Mouse (Mus musculus): ENCODE measurements at regions not wholly inside any gene's neighbourhood (a gene's known extent, or its start where the extent isn't known, plus 50 kb on each side); places are given as distances from the start of the nearest gene placed in this dataset.

GRCm38 (mm10) chr8:28117997-28118778 is 670.7 kb downstream of the Poteg start:
- no peak overlapping the region for H3K4me3 ChIP-seq
- H3K27ac ChIP-seq (replicated peaks), result peak overlapping the region; percentile 35; the same call in 1 of the 2 replicates
- ATAC-seq (ENCODE audit: low FRiP score, low read depth), result no peak
- no peaks in the 10 kb centered on the region for H3K36me3 ChIP-seq
- no peaks in the 10 kb centered on the region for H3K9me3 ChIP-seq
- 33% methylated on average over 7 of the region's 7 CpGs for WGBS
- no peak overlapping the region for H3K4me2 ChIP-seq
- no peak overlapping the region for H3K9ac ChIP-seq
- H3K4me1 ChIP-seq (replicated peaks), result peaks cover 9% of the 10 kb centered on the region
- H3K27me3 ChIP-seq, result no peaks in the 10 kb centered on the region

- ATAC-seq (ENCODE audit: low FRiP score, low read depth), result no peak
- H3K27me3 ChIP-seq, result no peaks in the 10 kb centered on the region
- no peaks in the 10 kb centered on the region for H3K9me3 ChIP-seq
- no peak overlapping the region for H3K4me2 ChIP-seq
- H3K36me3 ChIP-seq, result no peaks in the 10 kb centered on the region
- no peak overlapping the region for H3K27ac ChIP-seq (replicated peaks)
- no peak overlapping the region for H3K4me3 ChIP-seq
- H3K4me1 ChIP-seq (replicated peaks), result no peaks in the 10 kb centered on the region
- no peak overlapping the region for H3K9ac ChIP-seq
- 74% methylated on average over 3 of the region's 3 CpGs for WGBS
Observed at GRCm38 (mm10) chr8:28125021-28125420, 677.6 kb downstream of the Poteg start.

- Histone ChIP-seq H3K9ac (no peak overlapping the region), H3K4me2 (no peak overlapping the region), H3K4me3 (no peak overlapping the region), H3K36me3 (no peaks in the 10 kb centered on the region), H3K27me3 (no peaks in the 10 kb centered on the region), H3K4me1 (replicated peaks) (no peaks in the 10 kb centered on the region), H3K9me3 (no peaks in the 10 kb centered on the region), H3K27ac (replicated peaks) (no peak overlapping the region)
- WGBS, result 25% methylated on average over 3 of the region's 3 CpGs
- ATAC-seq (ENCODE audit: low FRiP score, low read depth), result no peak
Observed at GRCm38 (mm10) chr8:28141916-28142315, 694.4 kb downstream of the Poteg start.

DNA sequence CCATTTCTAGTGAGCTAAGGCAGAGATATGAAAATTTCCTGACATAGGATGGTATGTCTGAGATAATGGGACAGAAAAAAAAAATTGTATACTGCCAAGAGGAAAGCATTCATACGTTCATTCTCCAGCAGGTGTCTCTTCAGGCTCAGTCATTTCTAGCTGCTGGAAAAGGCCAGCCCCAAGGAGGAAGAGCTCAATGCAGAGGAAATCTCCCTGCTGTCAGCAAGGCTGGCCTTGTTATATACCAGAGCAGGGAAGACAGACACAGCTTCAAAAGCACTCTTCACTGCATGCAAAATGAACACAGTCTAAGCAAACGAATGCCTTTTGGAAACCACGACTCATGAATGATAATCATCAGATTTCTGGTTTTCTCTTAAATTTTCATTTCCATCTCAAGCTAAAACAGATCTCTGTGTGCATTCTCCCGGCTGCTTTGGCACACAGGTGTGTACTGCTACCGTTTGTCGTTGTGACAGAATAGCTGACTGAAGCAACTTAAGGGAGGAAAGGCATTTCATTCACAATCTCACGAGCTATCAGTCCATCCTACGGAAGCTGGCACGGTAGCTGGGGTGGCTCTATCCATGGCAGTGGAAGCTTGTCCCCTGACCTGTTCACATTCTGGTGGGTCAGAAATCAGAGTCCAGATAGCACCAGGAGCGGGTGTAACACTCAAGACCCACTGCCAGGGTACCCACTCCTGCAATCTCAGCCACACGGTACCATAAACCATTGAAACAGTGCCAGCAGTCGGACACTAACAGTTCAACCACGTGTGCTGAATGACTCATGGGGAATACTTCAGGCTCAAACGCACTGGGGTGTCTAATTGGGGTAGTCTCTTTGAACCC is 701.4 kb downstream of the Poteg start:
- Histone ChIP-seq H3K9ac (no peak overlapping the region), H3K9me3 (no peaks in the 10 kb centered on the region), H3K27ac (replicated peaks) (no peak overlapping the region), H3K4me3 (no peak overlapping the region), H3K4me2 (no peak overlapping the region), H3K36me3 (no peaks in the 10 kb centered on the region), H3K4me1 (replicated peaks) (no peaks in the 10 kb centered on the region), H3K27me3 (no peaks in the 10 kb centered on the region)
- ATAC-seq (ENCODE audit: low FRiP score, low read depth), result peak; percentile 75; the same call in 1 of the 2 replicates
- 71% methylated on average over 14 of the region's 14 CpGs for WGBS

DNA sequence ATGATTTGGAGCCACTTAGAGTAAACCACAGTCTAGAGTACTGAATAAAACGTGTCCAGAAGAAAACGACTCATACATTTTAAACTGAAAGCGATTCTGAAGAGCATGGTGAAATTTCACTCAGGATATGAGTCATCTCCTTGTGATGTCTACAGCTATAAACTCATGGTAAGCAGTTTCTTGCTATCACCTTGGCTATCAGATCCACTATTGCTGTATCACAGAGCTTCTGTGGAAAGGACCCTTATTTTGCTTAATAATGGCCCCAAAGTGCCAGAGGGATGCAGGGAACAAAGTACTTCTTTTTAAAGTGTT is 701.9 kb downstream of the Poteg start:
- no peak overlapping the region for H3K9ac ChIP-seq
- 89% methylated on average over 3 of the region's 3 CpGs for WGBS
- ATAC-seq (ENCODE audit: low FRiP score, low read depth), result no peak
- no peaks in the 10 kb centered on the region for H3K4me1 ChIP-seq (replicated peaks)
- H3K4me2 ChIP-seq, result no peak overlapping the region
- no peaks in the 10 kb centered on the region for H3K9me3 ChIP-seq
- H3K36me3 ChIP-seq, result no peaks in the 10 kb centered on the region
- H3K4me3 ChIP-seq, result no peak overlapping the region
- no peaks in the 10 kb centered on the region for H3K27me3 ChIP-seq
- no peak overlapping the region for H3K27ac ChIP-seq (replicated peaks)

DNA sequence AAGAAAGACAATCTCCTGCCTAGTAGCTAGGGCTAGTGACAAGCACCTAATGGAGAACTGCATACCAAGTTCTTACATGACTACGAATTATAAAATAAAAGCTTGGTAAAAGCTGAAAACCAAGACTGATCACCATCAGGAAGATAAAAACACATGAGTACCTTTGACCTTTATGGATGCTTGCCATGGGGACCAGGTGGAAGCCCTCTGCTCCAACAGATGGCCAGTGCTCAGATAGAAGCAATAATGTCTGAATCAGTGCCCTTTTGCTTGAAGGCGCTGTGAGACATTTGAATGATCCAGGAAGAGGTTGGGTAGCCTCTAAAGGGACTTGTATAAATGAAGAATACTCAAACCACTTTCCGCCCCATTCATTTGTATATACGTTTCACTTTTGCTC is 713.2 kb downstream of the Poteg start:
- Histone ChIP-seq H3K4me3 (no peak overlapping the region), H3K36me3 (no peaks in the 10 kb centered on the region), H3K27ac (replicated peaks) (no peak overlapping the region), H3K4me1 (replicated peaks) (no peaks in the 10 kb centered on the region), H3K4me2 (no peak overlapping the region), H3K9ac (no peak overlapping the region), H3K27me3 (no peaks in the 10 kb centered on the region), H3K9me3 (no peaks in the 10 kb centered on the region)
- WGBS, result 88% methylated on average over 4 of the region's 4 CpGs
- no peak for ATAC-seq (ENCODE audit: low FRiP score, low read depth)

DNA sequence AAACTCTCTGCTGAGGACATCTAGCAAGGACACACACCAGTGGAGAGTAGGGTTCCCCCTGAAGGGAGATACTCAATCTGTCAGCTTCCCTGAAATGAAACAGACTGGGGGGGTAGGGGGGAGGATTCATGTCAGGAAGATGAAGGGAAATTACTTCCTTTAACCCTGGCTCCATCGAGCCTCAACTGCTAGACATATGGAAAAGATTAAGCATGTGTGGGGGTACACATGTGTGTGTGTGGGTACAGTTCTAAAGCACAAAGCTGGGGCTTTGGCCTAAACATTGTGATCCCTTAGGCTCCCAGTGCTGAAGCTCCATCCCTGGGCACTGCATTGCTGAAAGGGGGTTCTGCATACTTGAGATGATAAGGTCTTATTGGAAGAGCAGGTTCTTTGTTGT is 720.6 kb downstream of the Poteg start:
- Histone ChIP-seq H3K4me1 (replicated peaks) (no peaks in the 10 kb centered on the region), H3K27me3 (no peaks in the 10 kb centered on the region), H3K4me3 (no peak overlapping the region), H3K27ac (replicated peaks) (no peak overlapping the region), H3K36me3 (no peaks in the 10 kb centered on the region), H3K9me3 (no peaks in the 10 kb centered on the region), H3K9ac (no peak overlapping the region), H3K4me2 (no peak overlapping the region)
- ATAC-seq (ENCODE audit: low FRiP score, low read depth), result no peak
- 65% methylated on average over 1 of the region's 1 CpGs for WGBS

GRCm38 (mm10) chr8:28171456-28171855 is 724.0 kb downstream of the Poteg start:
- Histone ChIP-seq H3K4me2 (no peak overlapping the region), H3K27me3 (no peaks in the 10 kb centered on the region)
- WGBS, result 45% methylated on average over 4 of the region's 4 CpGs

DNA sequence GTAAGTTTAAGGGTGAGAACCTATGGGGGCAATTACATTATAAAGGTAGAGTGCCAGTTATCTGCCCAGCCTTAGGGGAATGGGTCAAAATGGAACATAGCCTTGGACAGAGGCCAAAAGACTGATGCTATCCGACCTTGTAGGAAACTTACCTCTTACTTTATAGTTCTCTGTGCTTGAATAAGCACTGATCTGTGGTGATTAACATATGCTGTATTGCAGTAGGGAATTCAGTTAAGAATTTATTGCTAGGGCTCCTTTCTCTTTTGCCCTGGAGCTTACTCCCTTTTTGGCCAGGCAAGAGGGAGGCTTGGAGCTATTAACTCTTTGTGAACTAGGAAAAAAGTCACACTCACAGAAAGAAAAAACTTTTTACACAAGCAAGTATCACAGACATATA is 748.5 kb downstream of the Poteg start:
- Histone ChIP-seq H3K4me1 (replicated peaks) (no peaks in the 10 kb centered on the region), H3K4me3 (no peak overlapping the region), H3K9me3 (no peaks in the 10 kb centered on the region), H3K27ac (replicated peaks) (no peak overlapping the region), H3K27me3 (no peaks in the 10 kb centered on the region), H3K36me3 (no peaks in the 10 kb centered on the region), H3K9ac (no peak overlapping the region), H3K4me2 (no peak overlapping the region)
- WGBS, result 52% methylated on average over 1 of the region's 1 CpGs
- no peak for ATAC-seq (ENCODE audit: low FRiP score, low read depth)

More at GRCm38 (mm10) chr8:28171456-28171855, 724.0 kb downstream of the Poteg start:
- ATAC-seq (ENCODE audit: low FRiP score, low read depth), result no peak
- no peaks in the 10 kb centered on the region for H3K36me3 ChIP-seq
- H3K9me3 ChIP-seq, result no peaks in the 10 kb centered on the region
- no peak overlapping the region for H3K9ac ChIP-seq
- no peaks in the 10 kb centered on the region for H3K4me1 ChIP-seq (replicated peaks)
- H3K27ac ChIP-seq (replicated peaks), result no peak overlapping the region
- H3K4me3 ChIP-seq, result no peak overlapping the region

DNA sequence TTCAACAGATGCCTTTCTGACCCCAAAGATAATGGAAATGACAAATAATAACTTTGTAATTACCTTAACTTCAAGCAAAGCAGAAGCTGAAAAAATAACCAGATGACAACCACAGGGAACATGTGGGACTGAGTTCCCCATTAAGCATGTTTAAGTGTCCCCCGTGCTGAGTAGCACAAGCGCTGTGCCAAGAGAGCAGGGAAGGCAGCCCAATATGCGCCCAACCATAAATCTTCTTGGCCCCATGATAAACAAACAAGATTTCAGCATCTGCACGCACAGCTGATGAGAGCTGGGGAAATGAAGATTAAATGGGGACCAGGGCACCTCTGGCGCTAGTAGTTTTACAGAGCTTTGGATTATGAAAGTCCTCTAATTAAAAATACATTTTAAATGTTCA is 788.1 kb downstream of the Poteg start:
- Histone ChIP-seq H3K4me1 (replicated peaks) (no peaks in the 10 kb centered on the region), H3K27ac (replicated peaks) (no peak overlapping the region), H3K9ac (no peak overlapping the region), H3K36me3 (no peaks in the 10 kb centered on the region), H3K9me3 (no peaks in the 10 kb centered on the region), H3K4me2 (no peak overlapping the region), H3K4me3 (no peak overlapping the region), H3K27me3 (no peaks in the 10 kb centered on the region)
- WGBS, result 55% methylated on average over 5 of the region's 5 CpGs
- ATAC-seq (ENCODE audit: low FRiP score, low read depth), result 0 out of 2 replicates have a peak, but pooled peaks have one; percentile 19

DNA sequence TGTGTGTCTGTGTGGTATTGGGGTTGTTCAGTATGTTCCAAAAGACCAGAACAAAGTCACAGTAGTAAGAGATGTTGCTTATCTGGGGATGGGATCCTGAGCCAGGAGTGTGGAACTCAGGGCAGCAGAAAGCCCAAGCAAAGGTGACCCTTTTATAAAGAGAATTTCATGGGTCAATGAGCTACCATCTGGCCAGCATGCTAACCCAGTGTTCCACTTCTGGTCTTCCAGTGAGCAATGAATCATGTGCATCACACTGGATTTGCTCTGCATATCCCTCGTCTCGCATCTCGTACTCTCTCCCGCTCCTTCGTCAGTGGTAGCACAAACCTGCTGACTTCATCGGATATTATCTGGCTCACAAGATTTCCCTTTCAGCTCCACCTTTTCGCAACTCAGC is 791.9 kb downstream of the Poteg start:
- Histone ChIP-seq H3K4me1 (replicated peaks) (no peaks in the 10 kb centered on the region), H3K27me3 (no peaks in the 10 kb centered on the region), H3K4me3 (no peak overlapping the region), H3K9ac (no peak overlapping the region), H3K4me2 (no peak overlapping the region), H3K36me3 (no peaks in the 10 kb centered on the region), H3K9me3 (no peaks in the 10 kb centered on the region), H3K27ac (replicated peaks) (no peak overlapping the region)
- ATAC-seq (ENCODE audit: low FRiP score, low read depth), result no peak
- 49% methylated on average over 7 of the region's 7 CpGs for WGBS

- 31% methylated on average over 9 of the region's 9 CpGs for WGBS
Observed at GRCm38 (mm10) chr8:28252399-28253240, 805.1 kb downstream of the Poteg start.

More at GRCm38 (mm10) chr8:28252399-28253240, 805.1 kb downstream of the Poteg start:
- no peak for ATAC-seq (ENCODE audit: low FRiP score, low read depth)
- H3K9me3 ChIP-seq, result no peaks in the 10 kb centered on the region
- no peak overlapping the region for H3K9ac ChIP-seq
- no peaks in the 10 kb centered on the region for H3K36me3 ChIP-seq
- H3K27ac ChIP-seq (replicated peaks), result no peak overlapping the region
- H3K4me3 ChIP-seq, result no peak overlapping the region
- H3K4me2 ChIP-seq, result no peak overlapping the region
- H3K27me3 ChIP-seq, result no peaks in the 10 kb centered on the region
- H3K4me1 ChIP-seq (replicated peaks), result no peaks in the 10 kb centered on the region

Data from hindbrain, embryonic 15.5 days (tissue).